Mouse (Mus musculus) urinary bladder, adult 2 months (tissue): ENCODE measurements around the gene Gm11111. TPM values are rescaled to one million over a fixed set of nuclear protein-coding genes. Genes with fewer than 3 reads are reported as not detected.

ENCODE experiments used
- DNase-seq: peaks from one replicate; pipeline ENCODE4 v3.0.0; 2022; ENCODE audit warnings: low spot score
- polyA plus RNA-seq: library from polyadenylated mRNA; depleted of rRNA; stranded (reverse); fragments of >200 nt; gene quantifications from 2 replicates; pipeline ENCODE4 v1.2.3, GENCODE M21; 2012; rRNA removed

The Gm11111 gene
- polyA plus RNA-seq, 1 experiment = not detected

- no peak for DNase-seq
Measured at GRCm38 (mm10) chr5:98582051-98582450, 29.6 kb downstream of the Gm11111 start.

GRCm38 (mm10) chr5:98585915-98586314 lies 33.4 kb downstream of the Gm11111 start:
- no peak for DNase-seq

Other genes with a start within 250 kb of the Gm11111 start
- gene Cfap299, start 223.4 kb upstream of the Gm11111 start, polyA plus RNA-seq = 0.24 and 0.69 TPM in 2 replicates